In genomic region chr9:80233831-80234455, GRCm38 (mm10) we compare ENCODE assay signal across 19 mouse cellular contexts.
DNase-seq lines count a peak whose midpoint lies in the region; ATAC-seq lines count a peak whose summit lies in the region.
"Had no signal": no experiment of that assay in that cellular context is flagged by ENCODE, and none has a peak within 500 bp of the region (broad histone marks: within the 10 kb centered on the region; RNA-seq: fewer than 3 reads in every experiment).

No protein-coding gene starts in this region.

- H3K27ac ChIP-seq in midbrain, embryonic 10.5 days (replicated peaks): no peak overlapping the region
- H3K27ac ChIP-seq in midbrain, embryonic 15.5 days: no peak overlapping the region
- H3K27ac ChIP-seq in hindbrain, embryonic 10.5 days: no peak overlapping the region
- H3K27ac ChIP-seq in hindbrain, embryonic 16.5 days (ENCODE audit: low read depth, low read length): no peak overlapping the region
- no peak overlapping the region for H3K27ac ChIP-seq in neural tube, embryonic 13.5 days (replicated peaks)
- H3K27ac ChIP-seq: embryonic facial prominence, embryonic 12.5 days; gastrocnemius, adult 2 months; kidney, postnatal 0 days; left cerebral cortex, adult 2 months; liver, embryonic 14.5 days had no signal

- no peak overlapping the region for H3K9ac ChIP-seq in midbrain, embryonic 15.5 days
- H3K9ac ChIP-seq in hindbrain, embryonic 16.5 days (ENCODE audit: low read depth, low read length): no peak overlapping the region
- H3K9ac ChIP-seq in neural tube, embryonic 13.5 days: no peak overlapping the region
- H3K9ac ChIP-seq: embryonic facial prominence, embryonic 12.5 days; liver, embryonic 14.5 days had no signal

- peaks cover 8% of the 10 kb centered on the region for H3K4me1 ChIP-seq in midbrain, embryonic 10.5 days
- H3K4me1 ChIP-seq in midbrain, embryonic 15.5 days: no peaks in the 10 kb centered on the region
- peaks cover 9% of the 10 kb centered on the region for H3K4me1 ChIP-seq in hindbrain, embryonic 10.5 days (replicated peaks)
- H3K4me1 ChIP-seq in hindbrain, embryonic 16.5 days (ENCODE audit: control insufficient read depth, insufficient read depth, low read depth, low read length): no peaks in the 10 kb centered on the region
- no peaks in the 10 kb centered on the region for H3K4me1 ChIP-seq in neural tube, embryonic 13.5 days (replicated peaks)
- H3K4me1 ChIP-seq: embryonic facial prominence, embryonic 12.5 days had no signal

- 47% methylated on average over 4 of the region's 4 CpGs for WGBS in midbrain, embryonic 10.5 days
- 27% methylated on average over 4 of the region's 4 CpGs for WGBS in midbrain, embryonic 15.5 days
- WGBS in hindbrain, embryonic 10.5 days: 32% methylated on average over 4 of the region's 4 CpGs
- WGBS in hindbrain, embryonic 16.5 days: 18% methylated on average over 4 of the region's 4 CpGs
- WGBS in neural tube, embryonic 13.5 days: 26% methylated on average over 4 of the region's 4 CpGs

- peak; percentile 19 for DNase-seq in midbrain, embryonic 10.5 days (ENCODE audit: low spot score)
- peak; percentile 42 for DNase-seq in hindbrain, embryonic 10.5 days (ENCODE audit: low spot score)
- DNase-seq in adrenal gland, adult (ENCODE audit: inconsistent age in 2 of 2, low spot score in 1 of 2): no peak
- DNase-seq: adrenal gland, postnatal 25 days; cerebellum, adult 9-10 months; gastrocnemius, adult 2 months; kidney, adult 2 months; layer of hippocampus, adult 9-11 months; lung, postnatal 4 days; right cerebral cortex, postnatal 4 days; thymus, postnatal 25 days had no signal

- H3K36me3 ChIP-seq in midbrain, embryonic 10.5 days: no peaks in the 10 kb centered on the region
- H3K36me3 ChIP-seq in midbrain, embryonic 15.5 days (replicated peaks): no peaks in the 10 kb centered on the region
- no peaks in the 10 kb centered on the region for H3K36me3 ChIP-seq in hindbrain, embryonic 10.5 days
- no peaks in the 10 kb centered on the region for H3K36me3 ChIP-seq in hindbrain, embryonic 16.5 days (ENCODE audit: control insufficient read depth, insufficient read depth, low read length)
- no peaks in the 10 kb centered on the region for H3K36me3 ChIP-seq in neural tube, embryonic 13.5 days
- H3K36me3 ChIP-seq: embryonic facial prominence, embryonic 12.5 days had no signal

- no peak overlapping the region for H3K4me2 ChIP-seq in midbrain, embryonic 15.5 days
- no peak overlapping the region for H3K4me2 ChIP-seq in hindbrain, embryonic 16.5 days (ENCODE audit: low read length)
- H3K4me2 ChIP-seq in neural tube, embryonic 13.5 days: no peak overlapping the region
- H3K4me2 ChIP-seq: embryonic facial prominence, embryonic 12.5 days had no signal

- H3K27me3 ChIP-seq in midbrain, embryonic 10.5 days (ENCODE audit: low read depth, poor library complexity, severe bottlenecking): peaks cover 54% of the 10 kb centered on the region
- H3K27me3 ChIP-seq in midbrain, embryonic 15.5 days (replicated peaks): no peaks in the 10 kb centered on the region; the same call in 1 of the 2 replicates
- H3K27me3 ChIP-seq in hindbrain, embryonic 10.5 days (ENCODE audit: insufficient read depth, poor library complexity, severe bottlenecking): peaks cover 5% of the 10 kb centered on the region; the same call in 1 of the 2 replicates
- no peaks in the 10 kb centered on the region for H3K27me3 ChIP-seq in hindbrain, embryonic 16.5 days (replicated peaks; ENCODE audit: control insufficient read depth, insufficient read depth, low read length)
- H3K27me3 ChIP-seq in neural tube, embryonic 13.5 days: no peaks in the 10 kb centered on the region
- H3K27me3 ChIP-seq: embryonic facial prominence, embryonic 12.5 days had no signal

- H3K4me3 ChIP-seq in midbrain, embryonic 10.5 days: no peak overlapping the region
- H3K4me3 ChIP-seq in midbrain, embryonic 15.5 days: no peak overlapping the region
- H3K4me3 ChIP-seq in hindbrain, embryonic 10.5 days: no peak overlapping the region
- no peak overlapping the region for H3K4me3 ChIP-seq in hindbrain, embryonic 16.5 days (ENCODE audit: low read length)
- no peak overlapping the region for H3K4me3 ChIP-seq in neural tube, embryonic 13.5 days
- H3K4me3 ChIP-seq: embryonic facial prominence, embryonic 12.5 days; gastrocnemius, adult 2 months; left cerebral cortex, adult 2 months had no signal

- H3K9me3 ChIP-seq in midbrain, embryonic 10.5 days (replicated peaks): no peaks in the 10 kb centered on the region
- no peaks in the 10 kb centered on the region for H3K9me3 ChIP-seq in midbrain, embryonic 15.5 days
- H3K9me3 ChIP-seq in hindbrain, embryonic 10.5 days: no peaks in the 10 kb centered on the region
- no peaks in the 10 kb centered on the region for H3K9me3 ChIP-seq in hindbrain, embryonic 16.5 days (ENCODE audit: control insufficient read depth, low read length)
- H3K9me3 ChIP-seq in neural tube, embryonic 13.5 days: no peaks in the 10 kb centered on the region
- H3K9me3 ChIP-seq: embryonic facial prominence, embryonic 12.5 days had no signal

- ATAC-seq in midbrain, embryonic 15.5 days (replicated peaks): no peak
- ATAC-seq in hindbrain, embryonic 16.5 days: peak; percentile 81
- peak; percentile 40; the same call in 1 of the 2 replicates for ATAC-seq in neural tube, embryonic 13.5 days (ENCODE audit: low read depth)
- ATAC-seq in megakaryocyte, adult 5-6 weeks (ENCODE audit: poor library complexity, severe bottlenecking): no peak

Comparison
In these comparisons a context has a peak if more than half of its experiments do, and no peak if none do; other contexts are left out.
1. DNase-seq: peak in midbrain, embryonic 10.5 days (single experiment) and hindbrain, embryonic 10.5 days (single experiment); none in adrenal gland, adult (0 of 2).
2. ATAC-seq: peak in hindbrain, embryonic 16.5 days (single experiment) and neural tube, embryonic 13.5 days (single experiment); none in midbrain, embryonic 15.5 days (single experiment) and megakaryocyte, adult 5-6 weeks (single experiment).